ENCODE assay signal across 8 mouse cellular contexts in the genomic region with DNA sequence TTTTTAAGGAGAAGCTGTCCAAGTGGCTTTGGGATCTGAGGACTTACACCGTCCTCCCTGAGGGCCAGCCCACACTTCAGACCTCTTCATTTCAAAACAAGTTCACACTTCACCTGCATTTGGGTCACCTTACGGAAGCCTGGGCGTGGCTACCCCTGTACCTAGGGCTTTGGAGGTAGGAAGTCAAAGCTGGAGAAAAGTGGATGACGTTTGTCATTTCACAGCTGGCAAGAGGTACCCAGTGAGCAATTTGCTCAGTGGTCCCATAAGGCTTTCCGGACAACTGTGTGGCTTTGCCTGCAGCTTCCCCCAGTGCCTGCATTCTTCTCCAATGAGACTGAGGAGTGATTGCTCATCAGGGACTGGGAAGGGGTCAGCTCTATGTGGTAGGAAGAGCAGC. TPM values are rescaled to one million over a fixed set of nuclear protein-coding genes. Genes with fewer than 3 reads are reported as not detected.
DNase-seq lines count a peak whose midpoint lies in the region; ATAC-seq lines count a peak whose summit lies in the region.

No protein-coding gene starts in this region.

- H3K4me2 ChIP-seq in heart, embryonic 13.5 days, result peak overlapping the region; percentile 77

- DNase-seq in heart, postnatal 14 days, result no peak
- peak; percentile 24 for DNase-seq in 3T3-L1 (ENCODE audit: low read depth, low spot score)
- DNase-seq in gonadal fat pad, adult 2 months (ENCODE audit: low read depth), result peak; percentile 59
- DNase-seq in lung, postnatal 36 days, result peak; percentile 88
- no peak for DNase-seq in adrenal gland, postnatal 10 days
- no peak for DNase-seq in urinary bladder, adult 18-20 months (ENCODE audit: low spot score in 2 of 2)
- no peak for DNase-seq in layer of hippocampus, postnatal 36 days

- no peak overlapping the region for H3K27ac ChIP-seq in heart, embryonic 13.5 days (replicated peaks)

- H3K27me3 ChIP-seq in heart, embryonic 13.5 days (replicated peaks), result no peaks in the 10 kb centered on the region

- no peak overlapping the region for H3K9ac ChIP-seq in heart, embryonic 13.5 days

- no peaks in the 10 kb centered on the region for H3K9me3 ChIP-seq in heart, embryonic 13.5 days

- ATAC-seq in heart, embryonic 13.5 days (ENCODE audit: extremely low read depth, insufficient number of reproducible peaks, low FRiP score, low TSS enrichment), result no peak

- peak overlapping the region; percentile 54; the same call in 1 of the 2 replicates for H3K4me3 ChIP-seq in heart, embryonic 13.5 days

- peaks cover 31% of the 10 kb centered on the region for H3K4me1 ChIP-seq in heart, embryonic 13.5 days

- H3K36me3 ChIP-seq in heart, embryonic 13.5 days, result no peaks in the 10 kb centered on the region

- 45% methylated on average over 5 of the region's 5 CpGs for WGBS in heart, embryonic 13.5 days

- intact Hi-C loops in heart, postnatal 14 days (cut with DNase I), result no loop called here

RNA-seq across cellular contexts. Expression of gene Entpd1, which starts 46.8 kb away (rescaled TPM):
- polyA plus RNA-seq in heart, embryonic 13.5 days (2015; fragmentation: Nextera tagmentation; extraction: Ambion mirVana), result 8.0 and 9.2 TPM in 2 replicates
- 10 to 100 TPM; 34.5 to 40.2 TPM for total RNA-seq in heart, postnatal 14 days (2021)
- polyA plus RNA-seq in gonadal fat pad, adult 2 months (2012; rRNA removed), result 23.8 and 24.3 TPM in 2 replicates
- total RNA-seq in adrenal gland, postnatal 10 days (2021), result 10 to 100 TPM; 27.2 to 32.8 TPM
- 10 to 100 TPM; 17.6 to 20.4 TPM for total RNA-seq in layer of hippocampus, postnatal 36 days (2021)

RNA-seq across cellular contexts. Expression of gene Tctn3, which starts 46.9 kb away (rescaled TPM):
- polyA plus RNA-seq in heart, embryonic 13.5 days (2015; fragmentation: Nextera tagmentation; extraction: Ambion mirVana), result 8.1 and 9.6 TPM in 2 replicates
- total RNA-seq in heart, postnatal 14 days (2021), result 1 to 10 TPM; 8.6 to 8.8 TPM
- 13.5 and 14.1 TPM in 2 replicates for polyA plus RNA-seq in gonadal fat pad, adult 2 months (2012; rRNA removed)
- total RNA-seq in adrenal gland, postnatal 10 days (2021), result 1 to 10 TPM; 5.4 to 7.1 TPM
- total RNA-seq in layer of hippocampus, postnatal 36 days (2021), result 10 to 100 TPM; 14.4 to 17.1 TPM

Comparison
In these comparisons a context has a peak if more than half of its experiments do, and no peak if none do; other contexts are left out.
1. DNase-seq: peak in 3T3-L1 (single experiment), gonadal fat pad, adult 2 months (single experiment) and lung, postnatal 36 days (single experiment); none in heart, postnatal 14 days (0 of 2), adrenal gland, postnatal 10 days (single experiment), urinary bladder, adult 18-20 months (0 of 2) and layer of hippocampus, postnatal 36 days (0 of 2).